Mouse (Mus musculus) adrenal gland (tissue): ENCODE results near the gene 4930452B06Rik.
"Not testable (repeated sequence)": the region's sequence is repeated elsewhere in the genome, so short reads cannot be mapped to it uniquely, and the experiment has no call there.

Experiments
- intact Hi-C: fragments of 180-260 bp; cut with DNase I; formaldehyde crosslinking; loops from one replicate; pipeline ENCODE4 v1.15.1; 2025
- long read RNA-seq, 2 experiments: library from polyadenylated mRNA; unstranded; transcript quantifications; one replicate each; pipeline ENCODE4 v2.0.0; 2020; ENCODE audit warnings: borderline replicate concordance in 1 of 2; ENCODE audit not compliant: insufficient replicate concordance in 1 of 2

Gene 4930452B06Rik
- long read RNA-seq, experiment 1, partial matches to known transcripts, result 0 of 1 reads
- long read RNA-seq, experiment 1, other reads (novel, unspliced or antisense), result 0 of 1 reads
- long read RNA-seq, experiment 2, partial matches to known transcripts, result 0 of 2 reads
- long read RNA-seq, experiment 2, other reads (novel, unspliced or antisense), result 2 of 2 reads

- intact Hi-C loops, result no loop called here
Observed at GRCm38 (mm10) chr14:8665636-8666411, at the start of gene 4930452B06Rik. TSS of gene 4930452B06Rik (minus strand) at chr14:8666240.

GRCm38 (mm10) chr14:8712674-8713073, 46.6 kb upstream of the 4930452B06Rik start:
- intact Hi-C loops, result no loop called here

- intact Hi-C loops, result no loop called here
Observed at GRCm38 (mm10) chr14:8689451-8689850, 23.4 kb upstream of the 4930452B06Rik start.

GRCm38 (mm10) chr14:8688462-8688861, 22.4 kb upstream of the 4930452B06Rik start:
- intact Hi-C loops, result no loop called here

GRCm38 (mm10) chr14:8686185-8686584, 20.1 kb upstream of the 4930452B06Rik start:
- intact Hi-C loops, result no loop called here

GRCm38 (mm10) chr14:8679896-8680295, 13.9 kb upstream of the 4930452B06Rik start:
- intact Hi-C loops, result no loop called here

- intact Hi-C loops, result no loop called here
Observed at GRCm38 (mm10) chr14:8660359-8660758, 5.7 kb downstream of the 4930452B06Rik start.

- intact Hi-C loops, result no loop called here
Observed at GRCm38 (mm10) chr14:8641650-8642279, 24.3 kb downstream of the 4930452B06Rik start.

- intact Hi-C loops, result no loop called here
Observed at GRCm38 (mm10) chr14:8632211-8632610, 33.8 kb downstream of the 4930452B06Rik start.

GRCm38 (mm10) chr14:8628406-8628805, 37.6 kb downstream of the 4930452B06Rik start:
- intact Hi-C loops, result no loop called here

- intact Hi-C loops, result no loop called here
Observed at GRCm38 (mm10) chr14:8627481-8627880, 38.6 kb downstream of the 4930452B06Rik start.

- intact Hi-C loops, result no loop called here
Observed at GRCm38 (mm10) chr14:8621164-8621563, 44.9 kb downstream of the 4930452B06Rik start.

- intact Hi-C loops, result no loop called here
Observed at GRCm38 (mm10) chr14:8620580-8620979, 45.5 kb downstream of the 4930452B06Rik start.

- intact Hi-C loops, result no loop called here
Observed at GRCm38 (mm10) chr14:8615636-8616035, 50.4 kb downstream of the 4930452B06Rik start.

GRCm38 (mm10) chr14:8614430-8614829, 51.6 kb downstream of the 4930452B06Rik start:
- intact Hi-C loops, result not testable (repeated sequence)

- intact Hi-C loops, result no loop called here
Observed at GRCm38 (mm10) chr14:8612080-8612479, 54.0 kb downstream of the 4930452B06Rik start.

GRCm38 (mm10) chr14:8610108-8610507, 55.9 kb downstream of the 4930452B06Rik start:
- intact Hi-C loops, result no loop called here

GRCm38 (mm10) chr14:8608559-8609171, 57.4 kb downstream of the 4930452B06Rik start:
- intact Hi-C loops, result loop anchor here (5.0 kb wide), 2 partner anchors 146 to 251 kb away; no protein-coding TSS in a partner anchor

GRCm38 (mm10) chr14:8604898-8605297, 61.1 kb downstream of the 4930452B06Rik start:
- intact Hi-C loops, result loop anchor here (5.0 kb wide), 2 partner anchors 143 to 248 kb away; no protein-coding TSS in a partner anchor

GRCm38 (mm10) chr14:8585031-8585430, 81.0 kb downstream of the 4930452B06Rik start:
- intact Hi-C loops, result no loop called here

- intact Hi-C loops, result not testable (repeated sequence)
Observed at GRCm38 (mm10) chr14:8551006-8551405, 115.0 kb downstream of the 4930452B06Rik start.

- intact Hi-C loops, result no loop called here
Observed at GRCm38 (mm10) chr14:8549108-8549507, 116.9 kb downstream of the 4930452B06Rik start.
